Mouse (Mus musculus): ENCODE data around the gene Spdef.

The Spdef gene

DNA sequence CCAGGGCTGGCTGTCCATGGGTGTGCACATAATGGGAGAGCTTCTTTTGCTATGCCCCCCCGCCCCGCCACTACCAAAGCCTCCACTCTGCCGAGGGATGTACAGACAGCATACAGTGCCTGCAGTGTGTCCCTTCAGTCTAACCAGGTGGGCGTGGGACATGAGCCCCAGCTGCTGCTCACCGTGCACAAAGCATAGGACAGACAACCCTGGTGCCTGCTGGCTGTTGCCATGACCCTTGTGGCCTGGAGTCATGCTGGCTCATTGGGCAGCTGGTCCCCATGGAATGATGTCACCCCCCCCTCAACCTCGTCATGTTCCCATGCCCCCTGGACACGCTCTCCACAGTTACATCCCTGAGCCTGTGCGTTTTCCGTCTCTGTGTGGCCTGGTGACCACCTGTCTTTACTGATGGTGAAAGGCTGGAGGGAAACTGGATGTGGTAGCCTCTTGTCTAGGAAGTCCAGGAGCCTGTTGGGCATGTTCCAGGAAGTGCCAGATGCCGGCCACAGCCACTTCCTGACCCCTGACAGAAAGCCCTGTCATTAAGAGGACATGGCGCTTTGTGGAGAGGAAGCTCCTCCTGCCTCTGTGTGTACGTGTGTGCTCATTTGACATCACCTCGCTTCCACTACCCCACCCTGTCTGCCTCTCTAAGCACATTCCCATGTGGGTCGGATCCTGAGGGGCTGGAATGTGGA is 37.6 kb downstream of the Spdef start:
- in situ Hi-C loops (cut with MboI; ENCODE audit: low pct_unique_long_range_greater_than_20kb in 1 of 2, low sequenced_read_pairs in 2 of 2, unreplicated experiment in 1 of 2), result no loop called here

GRCm38 (mm10) chr17:27686395-27686794 is 42.4 kb downstream of the Spdef start:
- in situ Hi-C loops (cut with MboI; ENCODE audit: low pct_unique_long_range_greater_than_20kb in 1 of 2, low sequenced_read_pairs in 2 of 2, unreplicated experiment in 1 of 2), result no loop called here

- in situ Hi-C loops (cut with MboI; ENCODE audit: low pct_unique_long_range_greater_than_20kb in 1 of 2, low sequenced_read_pairs in 2 of 2, unreplicated experiment in 1 of 2), result no loop called here
Measured at GRCm38 (mm10) chr17:27685550-27685913, 43.2 kb downstream of the Spdef start.

DNA sequence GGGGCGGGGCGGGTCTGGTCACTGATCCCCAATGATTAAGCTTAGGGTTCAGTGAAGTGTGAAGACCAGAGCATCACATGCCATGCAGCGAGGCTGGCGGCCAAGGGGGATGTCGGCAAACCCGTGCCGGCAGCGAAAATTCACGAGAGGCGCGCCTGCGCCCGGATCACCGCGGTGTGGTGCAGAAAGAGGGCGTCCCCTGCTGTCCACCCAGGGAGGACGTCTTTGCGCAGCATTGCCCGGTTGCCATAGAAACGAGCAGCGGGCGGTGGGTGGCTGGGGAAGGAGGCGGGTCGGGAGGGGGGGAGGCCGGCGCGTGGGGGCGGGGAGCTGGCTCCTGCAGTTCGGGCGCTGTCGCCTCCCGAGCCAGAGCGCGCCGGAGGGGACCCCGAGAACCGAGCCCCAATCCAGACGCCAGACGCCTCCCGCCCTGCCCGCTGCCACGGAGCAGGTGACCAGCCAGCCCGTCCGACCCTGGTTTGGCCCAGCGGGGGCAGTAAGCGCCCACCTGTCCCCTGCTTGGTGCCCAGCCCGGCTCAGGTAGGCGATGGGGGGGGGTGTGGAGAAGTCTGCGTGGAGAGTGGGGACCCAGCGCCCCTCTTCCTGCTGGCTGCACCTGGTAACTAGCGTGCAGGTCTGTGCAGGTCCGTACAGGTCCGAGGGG is 43.7 kb downstream of the Spdef start:
- in situ Hi-C loops (cut with MboI; ENCODE audit: low pct_unique_long_range_greater_than_20kb in 1 of 2, low sequenced_read_pairs in 2 of 2, unreplicated experiment in 1 of 2), result no loop called here

DNA sequence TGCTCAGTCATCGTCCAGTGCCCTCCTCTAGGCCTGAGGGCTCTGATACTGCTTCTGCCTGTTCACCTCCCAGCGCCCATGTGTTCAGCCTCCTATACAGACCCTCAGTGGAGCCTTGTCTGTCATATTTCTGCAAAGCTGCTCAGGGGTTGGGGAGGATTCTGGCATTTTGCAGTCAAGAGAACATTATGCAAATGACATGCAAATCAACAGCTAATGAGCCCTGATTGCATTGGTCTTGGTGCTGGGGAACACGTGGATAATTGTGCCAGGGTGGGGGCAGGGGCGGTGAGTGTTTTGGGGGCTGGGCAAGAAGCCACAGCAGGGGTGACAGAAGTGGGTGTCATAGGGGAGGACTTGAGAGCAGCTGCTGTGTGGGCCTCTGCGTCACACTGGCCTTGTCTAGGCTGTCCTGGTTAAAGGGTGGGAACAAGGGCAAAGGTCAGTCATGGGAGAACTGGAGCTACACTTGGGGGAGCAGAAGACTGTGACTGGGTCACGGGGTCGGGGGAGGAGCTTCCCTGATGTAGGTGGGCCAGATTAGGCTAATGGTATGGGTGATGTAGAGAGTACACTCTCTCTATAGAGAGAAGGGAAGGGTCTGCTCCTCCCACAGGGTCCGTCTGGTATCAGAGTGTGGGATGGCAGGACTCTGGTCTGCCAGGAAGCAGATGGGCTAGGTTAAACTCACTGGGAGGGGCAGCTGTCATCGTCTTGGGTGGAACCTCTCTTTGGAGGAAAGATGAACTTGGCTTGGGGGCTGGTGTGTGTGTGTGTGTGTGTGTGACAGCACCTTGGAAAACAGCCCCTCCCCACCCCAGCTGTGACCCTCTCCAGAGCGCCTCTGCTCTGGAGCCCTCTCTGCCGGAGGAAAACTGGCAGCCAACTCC is 49.6 kb downstream of the Spdef start:
- in situ Hi-C loops (cut with MboI; ENCODE audit: low pct_unique_long_range_greater_than_20kb in 1 of 2, low sequenced_read_pairs in 2 of 2, unreplicated experiment in 1 of 2), result no loop called here

DNA sequence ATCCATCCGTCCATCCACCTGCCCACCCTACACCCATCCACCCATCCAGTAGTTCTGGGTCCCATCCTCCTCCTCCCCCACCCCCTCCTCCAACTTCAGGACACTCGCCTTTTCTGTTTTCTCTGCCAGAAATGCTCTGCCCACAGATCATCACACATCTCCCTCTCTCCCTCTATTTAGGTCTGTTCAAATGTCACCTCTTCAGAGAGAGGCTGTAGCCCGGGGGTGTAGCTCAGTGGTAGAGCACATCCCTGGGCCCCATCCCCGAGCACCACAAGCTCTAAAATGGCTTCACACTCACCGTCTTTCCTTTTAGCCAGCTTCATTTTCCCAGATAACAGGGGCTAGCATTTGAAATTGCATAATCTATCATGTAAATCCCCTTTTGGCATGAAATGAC is 51.0 kb downstream of the Spdef start:
- in situ Hi-C loops (cut with MboI; ENCODE audit: low pct_unique_long_range_greater_than_20kb in 1 of 2, low sequenced_read_pairs in 2 of 2, unreplicated experiment in 1 of 2), result no loop called here

- in situ Hi-C loops (cut with MboI; ENCODE audit: low pct_unique_long_range_greater_than_20kb in 1 of 2, low sequenced_read_pairs in 2 of 2, unreplicated experiment in 1 of 2), result no loop called here
Measured at GRCm38 (mm10) chr17:27676270-27676669, 52.5 kb downstream of the Spdef start.

- in situ Hi-C loops (cut with MboI; ENCODE audit: low pct_unique_long_range_greater_than_20kb in 1 of 2, low sequenced_read_pairs in 2 of 2, unreplicated experiment in 1 of 2), result no loop called here
Measured at GRCm38 (mm10) chr17:27675453-27675852, 53.3 kb downstream of the Spdef start.

DNA sequence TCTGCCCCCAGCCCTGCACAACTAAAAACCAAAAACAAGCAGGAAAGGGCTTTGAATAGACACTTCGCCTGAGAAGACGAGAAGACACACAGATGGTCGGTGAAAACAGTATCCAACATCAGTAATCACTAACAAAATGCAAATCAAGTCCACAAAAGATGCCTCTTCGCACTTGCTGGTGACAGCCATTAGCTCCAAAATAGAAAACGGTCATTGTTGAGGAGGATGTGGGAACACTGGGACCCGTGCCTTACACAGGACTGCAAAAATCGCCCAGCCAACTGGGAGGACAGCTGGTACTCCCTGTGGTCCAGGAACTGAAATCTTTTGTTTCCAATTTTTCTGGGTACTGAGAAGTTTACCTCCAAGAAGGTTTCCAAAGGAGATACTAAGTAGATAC is 54.8 kb downstream of the Spdef start:
- in situ Hi-C loops (cut with MboI; ENCODE audit: low pct_unique_long_range_greater_than_20kb in 1 of 2, low sequenced_read_pairs in 2 of 2, unreplicated experiment in 1 of 2), result no loop called here

DNA sequence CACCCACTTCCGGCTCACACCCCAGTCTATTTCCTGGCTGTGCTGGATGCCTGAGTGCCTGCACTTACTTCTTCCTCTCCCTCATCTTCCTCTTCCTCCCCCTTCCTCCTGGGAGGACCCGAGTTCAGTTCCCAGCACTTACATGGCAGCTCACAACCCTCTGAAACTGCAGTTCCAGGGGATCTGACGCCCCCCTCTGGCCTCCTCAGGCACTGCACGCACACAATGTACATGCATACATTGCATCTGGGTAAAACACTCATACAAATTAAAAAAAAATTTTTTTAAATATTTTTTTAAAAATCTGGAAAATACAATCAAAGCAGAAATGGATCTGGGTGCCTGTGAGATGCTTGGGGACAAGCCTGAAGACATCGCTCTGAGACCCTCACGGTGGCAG is 57.0 kb downstream of the Spdef start:
- in situ Hi-C loops (cut with MboI; ENCODE audit: low pct_unique_long_range_greater_than_20kb in 1 of 2, low sequenced_read_pairs in 2 of 2, unreplicated experiment in 1 of 2), result no loop called here

Data from mouse embryonic stem cell (cell line).